Mouse (Mus musculus) lung, postnatal 10 days (tissue): ENCODE results near the gene Lor.

Source experiments
- DNase-seq: peaks from one replicate; pipeline ENCODE4 v3.0.0; 2021

The Lor gene

DNA sequence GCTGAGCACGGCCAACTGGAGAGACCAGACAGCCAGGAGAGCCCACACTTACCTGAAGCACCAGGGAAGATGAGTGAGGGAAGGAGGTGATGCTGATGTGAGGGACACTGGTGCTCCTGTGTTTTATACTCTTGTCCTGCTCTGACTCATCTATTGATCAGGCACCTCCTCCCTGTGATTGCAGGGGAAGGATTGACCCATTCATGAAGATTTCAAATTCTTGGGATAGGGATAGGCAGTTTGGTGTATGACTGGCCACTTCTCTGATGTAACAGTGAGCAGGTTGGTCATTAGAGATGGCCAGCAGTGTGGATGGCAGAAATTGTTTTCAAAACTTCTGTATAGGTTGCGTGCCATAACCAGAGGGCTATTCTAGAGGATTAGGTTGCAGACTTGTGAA, at the start of gene Lor:
Gene Lor (minus strand): TSS at position 101 of the 400 bp plus-strand sequence.
- DNase-seq, result no peak

DNA sequence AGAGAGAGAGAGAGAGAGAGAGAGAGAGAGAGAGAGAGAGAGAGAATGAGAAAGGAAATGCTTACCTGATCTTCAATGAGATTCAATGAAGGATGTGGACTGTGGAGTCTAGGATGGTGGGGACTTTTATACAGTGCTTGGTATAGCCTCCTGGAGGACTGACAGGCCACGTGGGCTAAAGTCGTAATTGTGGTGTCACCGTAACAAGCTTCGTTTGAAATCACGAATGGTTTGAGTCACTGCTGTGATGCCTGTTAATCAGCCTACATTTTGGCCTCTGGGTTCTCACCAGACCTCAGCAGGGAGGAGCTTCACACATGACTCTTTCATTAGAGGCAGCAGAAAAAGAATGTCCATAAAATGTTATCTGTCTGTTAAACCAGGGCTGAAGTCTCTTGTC, 40.9 kb upstream of the Lor start, which contains the start of gene Prr9:
Gene Prr9 (minus strand): TSS at position 101 of the 400 bp plus-strand sequence.
- no peak for DNase-seq

DNA sequence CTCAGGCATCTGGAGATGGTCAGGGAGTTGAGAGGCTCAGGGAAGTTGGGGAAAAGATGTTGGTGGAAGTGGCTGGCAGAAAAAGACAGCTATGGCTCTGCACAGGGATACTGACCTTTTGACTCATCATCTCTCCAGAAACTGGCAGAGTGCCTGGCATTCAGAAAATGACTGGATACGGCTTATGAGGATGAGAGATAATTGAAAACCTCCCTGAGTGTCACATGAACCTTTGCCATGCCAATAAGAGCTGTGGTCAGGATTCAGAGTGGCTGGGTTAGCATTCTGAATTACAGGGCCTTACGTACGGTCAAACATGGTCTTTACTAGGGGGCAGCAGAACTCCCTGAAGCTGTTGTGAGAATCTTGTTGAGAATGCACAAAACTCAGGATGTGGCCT, 38.0 kb upstream of the Lor start:
- DNase-seq, result no peak

DNA sequence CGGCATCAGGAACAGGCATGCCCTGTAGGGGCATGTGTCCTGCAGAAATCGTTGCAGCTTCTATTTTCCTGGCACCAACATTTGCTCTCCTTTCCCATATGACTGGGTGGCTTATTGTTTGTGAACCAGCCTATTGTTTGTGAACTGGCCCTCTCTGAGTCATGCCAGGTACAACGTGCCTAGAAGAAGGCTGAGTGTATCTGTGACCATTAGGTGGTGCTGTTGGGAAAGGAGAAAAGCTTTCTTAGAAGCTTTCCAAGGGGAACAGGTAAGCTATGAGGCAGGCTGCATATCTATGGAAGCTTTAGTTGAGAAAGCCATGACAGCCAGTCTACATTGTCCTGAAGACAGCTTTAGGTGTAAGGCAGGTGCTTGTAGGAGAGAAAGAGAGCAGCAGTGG, 35.0 kb upstream of the Lor start:
- DNase-seq, result no peak

- no peak for DNase-seq
Observed at GRCm38 (mm10) chr3:92111526-92111925, 28.6 kb upstream of the Lor start.

- DNase-seq, result no peak
Observed at GRCm38 (mm10) chr3:92110790-92111189, 27.8 kb upstream of the Lor start.

DNA sequence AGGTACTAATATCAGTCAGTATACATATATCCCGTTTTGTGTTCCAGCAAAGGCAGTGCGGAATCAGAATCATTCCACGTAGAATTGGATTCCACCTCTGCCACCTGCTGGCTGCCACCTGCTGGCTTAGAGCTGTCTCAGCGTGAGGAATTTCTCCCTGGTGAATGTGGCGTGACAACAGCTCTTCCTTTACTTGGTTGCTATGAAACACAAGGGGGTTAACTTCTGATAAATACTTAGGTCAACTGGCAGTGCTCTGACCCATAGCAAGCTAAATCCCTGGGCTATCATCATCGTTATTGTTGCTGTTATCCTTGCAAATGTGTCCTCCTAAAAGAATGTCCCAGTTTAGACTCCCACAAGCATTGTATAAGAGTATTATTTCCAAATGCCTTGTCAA, 23.6 kb upstream of the Lor start:
- DNase-seq, result peak; percentile 2

GRCm38 (mm10) chr3:92081285-92081931, 1.5 kb downstream of the Lor start:
- DNase-seq, result peak; percentile 36

GRCm38 (mm10) chr3:92080462-92081284, 2.3 kb downstream of the Lor start:
- peak; percentile 72 for DNase-seq

- peak; percentile 6 for DNase-seq
Observed at GRCm38 (mm10) chr3:92050382-92051054, 32.4 kb downstream of the Lor start.

- no peak for DNase-seq
Observed at GRCm38 (mm10) chr3:92033892-92034291, 49.0 kb downstream of the Lor start.

DNA sequence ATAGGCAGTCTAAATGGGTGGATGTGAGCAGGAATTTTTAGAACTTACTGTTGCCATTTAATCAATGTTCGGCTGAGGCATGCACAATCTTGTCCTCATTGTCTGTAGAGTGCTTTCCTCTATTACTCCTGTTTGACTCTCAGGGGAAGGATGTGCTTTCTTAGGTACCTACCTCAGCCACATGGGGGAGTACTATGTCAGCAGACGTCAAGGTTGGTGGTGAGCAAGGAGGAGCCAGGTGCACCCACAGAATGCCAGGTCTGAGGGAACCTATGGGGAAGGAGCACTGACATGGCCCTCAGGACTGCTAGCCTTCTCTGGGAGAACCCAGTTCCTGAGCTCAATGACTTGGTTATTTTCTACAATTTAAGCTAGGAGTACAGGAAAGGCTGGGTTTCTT, 49.7 kb downstream of the Lor start:
- DNase-seq, result no peak
